ENCODE assay signal across 22 mouse cellular contexts in the genomic region with DNA sequence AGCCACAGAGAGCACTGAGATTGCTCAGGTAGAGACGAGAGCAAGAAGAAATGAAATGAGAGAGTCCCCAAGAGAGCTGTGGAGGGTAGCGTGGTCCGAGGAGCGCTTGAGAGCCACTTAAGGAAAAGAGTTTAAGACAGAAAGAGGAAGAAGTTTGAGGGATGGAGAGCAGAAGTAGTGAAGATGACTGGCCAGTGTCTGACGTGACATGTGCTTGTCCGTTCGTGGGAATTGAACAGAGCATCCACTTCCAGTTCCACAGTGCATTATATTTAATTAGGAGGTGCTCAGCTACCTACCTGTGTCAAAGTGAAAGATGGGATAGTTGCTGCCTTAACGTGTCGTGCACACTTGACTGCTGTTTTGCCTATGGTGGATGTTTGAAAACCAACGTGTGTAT. TPM values are rescaled to one million over a fixed set of nuclear protein-coding genes. Genes with fewer than 3 reads are reported as not detected.
"Had no signal": no experiment of that assay in that cellular context is flagged by ENCODE, and none has a peak within 500 bp of the region (broad histone marks: within the 10 kb centered on the region; RNA-seq: fewer than 3 reads in every experiment).

No protein-coding gene starts in this region.

- H3K27ac ChIP-seq: liver, embryonic 15.5 days; lung, embryonic 15.5 days; midbrain, embryonic 13.5 days; midbrain, embryonic 15.5 days; neural tube, embryonic 13.5 days; neural tube, embryonic 15.5 days had no signal

- H3K4me1 ChIP-seq: liver, embryonic 15.5 days; lung, embryonic 15.5 days; midbrain, embryonic 13.5 days; midbrain, embryonic 15.5 days; neural tube, embryonic 13.5 days; neural tube, embryonic 15.5 days had no signal

- H3K4me2 ChIP-seq: liver, embryonic 15.5 days; lung, embryonic 15.5 days; midbrain, embryonic 11.5 days; midbrain, embryonic 13.5 days; midbrain, embryonic 15.5 days; neural tube, embryonic 13.5 days; neural tube, embryonic 15.5 days had no signal

- H3K27me3 ChIP-seq: liver, embryonic 15.5 days; lung, embryonic 15.5 days; midbrain, embryonic 13.5 days; midbrain, embryonic 15.5 days; neural tube, embryonic 13.5 days; neural tube, embryonic 15.5 days had no signal

- H3K4me3 ChIP-seq: liver, embryonic 15.5 days; lung, embryonic 15.5 days; midbrain, embryonic 13.5 days; midbrain, embryonic 15.5 days; myocyte; neural tube, embryonic 13.5 days; neural tube, embryonic 15.5 days had no signal

- H3K9me3 ChIP-seq: lung, embryonic 15.5 days; midbrain, embryonic 13.5 days; midbrain, embryonic 15.5 days; neural tube, embryonic 13.5 days; neural tube, embryonic 15.5 days had no signal

- DNase-seq: liver, postnatal 0 days; lung, adult 2 months; lung, postnatal 14 days; lung, postnatal 36 days; retina, postnatal 1 day; right cerebral cortex, adult 18-20 months; right cerebral cortex, postnatal 25 days; right cerebral cortex, postnatal 4 days; spleen, adult 18-20 months; thymus, adult 18-20 months; thymus, postnatal 14 days; thymus, postnatal 36 days had no signal

- ATAC-seq: liver, postnatal 0 days; lung, postnatal 0 days; midbrain, embryonic 15.5 days had no signal

- H3K9ac ChIP-seq: liver, embryonic 15.5 days; liver, postnatal 0 days; lung, embryonic 15.5 days; midbrain, embryonic 13.5 days; midbrain, embryonic 15.5 days; neural tube, embryonic 13.5 days; neural tube, embryonic 15.5 days had no signal

RNA-seq across cellular contexts. Expression of gene Gpr18, which starts 57.5 kb away (rescaled TPM):
- total RNA-seq: midbrain, postnatal 0 days had no signal
- polyA plus RNA-seq: myocyte; neural tube, embryonic 15.5 days had no signal
